Mouse (Mus musculus): Measurements from ENCODE around the gene Faf1. TPM values are rescaled to one million over a fixed set of nuclear protein-coding genes. Genes with fewer than 3 reads are reported as not detected.

Faf1 gene
- polyA plus RNA-seq, 1 experiment: 11.1 TPM

DNA sequence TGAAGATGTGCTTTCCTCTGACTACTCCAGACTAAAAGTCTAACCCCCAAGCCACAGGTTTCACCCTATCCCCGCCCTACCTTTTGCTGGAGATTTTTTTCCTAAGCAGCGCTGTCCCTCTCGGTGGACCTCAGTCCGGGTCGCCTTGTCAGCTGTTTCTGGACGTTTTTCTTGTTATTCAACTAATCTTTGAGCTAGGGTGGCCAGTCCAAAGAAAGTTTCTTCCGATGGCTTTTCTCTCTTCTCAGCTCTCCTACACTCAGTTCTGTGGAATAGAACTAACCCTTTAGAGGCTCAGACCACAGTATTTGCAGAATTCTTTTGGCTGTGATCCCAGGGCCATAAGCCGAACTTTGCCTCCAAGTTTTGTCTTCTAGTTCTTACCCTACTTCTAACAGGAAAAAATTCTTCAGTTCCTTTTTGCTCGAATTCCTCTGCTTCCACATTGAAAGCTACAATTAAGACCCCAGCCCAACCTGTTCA is 302.5 kb downstream of the Faf1 start:
- no peak overlapping the region for H3K27ac ChIP-seq (ENCODE audit: control insufficient read depth, insufficient read depth, low read length)
- peaks cover 39% of the 10 kb centered on the region for H3K27me3 ChIP-seq (ENCODE audit: control insufficient read depth, insufficient read depth, low read length)
- TF ChIP-seq CTCF (IDR thresholded peaks at IDR 0.05; ENCODE audit: borderline replicate concordance, control insufficient read depth, extremely low read depth, insufficient read depth, low read length, poor library complexity) (no peak), POLR2A (IDR thresholded peaks at IDR 0.05; ENCODE audit: control insufficient read depth, extremely low read depth, insufficient read depth, low read length, poor library complexity) (no peak)
- no peak for DNase-seq
- no peak overlapping the region for H3K4me3 ChIP-seq (ENCODE audit: control insufficient read depth, insufficient read depth, low read length)
- peaks cover 2% of the 10 kb centered on the region; the same call in 1 of the 2 replicates for H3K4me1 ChIP-seq (replicated peaks; ENCODE audit: control insufficient read depth, insufficient read depth, low read length)
- 13% methylated on average over 9 of the region's 9 CpGs for WGBS
- no peaks in the 10 kb centered on the region for H3K36me3 ChIP-seq (ENCODE audit: control insufficient read depth, insufficient read depth, low read length)

- Histone ChIP-seq H3K36me3 (ENCODE audit: control insufficient read depth, insufficient read depth, low read length) (no peaks in the 10 kb centered on the region), H3K4me1 (replicated peaks; ENCODE audit: control insufficient read depth, insufficient read depth, low read length) (peaks cover 2% of the 10 kb centered on the region; the same call in 1 of the 2 replicates), H3K27me3 (ENCODE audit: control insufficient read depth, insufficient read depth, low read length) (peaks cover 43% of the 10 kb centered on the region), H3K4me3 (ENCODE audit: control insufficient read depth, insufficient read depth, low read length) (no peak overlapping the region), H3K27ac (ENCODE audit: control insufficient read depth, insufficient read depth, low read length) (no peak overlapping the region)
- TF ChIP-seq POLR2A (IDR thresholded peaks at IDR 0.05; ENCODE audit: control insufficient read depth, extremely low read depth, insufficient read depth, low read length, poor library complexity) (no peak), CTCF (IDR thresholded peaks at IDR 0.05; ENCODE audit: borderline replicate concordance, control insufficient read depth, extremely low read depth, insufficient read depth, low read length, poor library complexity) (no peak)
- WGBS: 4% methylated on average over 66 of the region's 66 CpGs
- no peak for DNase-seq
These were observed 303.3 kb downstream of the Faf1 start for GRCm38 (mm10) chr4:109979461-109980320.

DNA sequence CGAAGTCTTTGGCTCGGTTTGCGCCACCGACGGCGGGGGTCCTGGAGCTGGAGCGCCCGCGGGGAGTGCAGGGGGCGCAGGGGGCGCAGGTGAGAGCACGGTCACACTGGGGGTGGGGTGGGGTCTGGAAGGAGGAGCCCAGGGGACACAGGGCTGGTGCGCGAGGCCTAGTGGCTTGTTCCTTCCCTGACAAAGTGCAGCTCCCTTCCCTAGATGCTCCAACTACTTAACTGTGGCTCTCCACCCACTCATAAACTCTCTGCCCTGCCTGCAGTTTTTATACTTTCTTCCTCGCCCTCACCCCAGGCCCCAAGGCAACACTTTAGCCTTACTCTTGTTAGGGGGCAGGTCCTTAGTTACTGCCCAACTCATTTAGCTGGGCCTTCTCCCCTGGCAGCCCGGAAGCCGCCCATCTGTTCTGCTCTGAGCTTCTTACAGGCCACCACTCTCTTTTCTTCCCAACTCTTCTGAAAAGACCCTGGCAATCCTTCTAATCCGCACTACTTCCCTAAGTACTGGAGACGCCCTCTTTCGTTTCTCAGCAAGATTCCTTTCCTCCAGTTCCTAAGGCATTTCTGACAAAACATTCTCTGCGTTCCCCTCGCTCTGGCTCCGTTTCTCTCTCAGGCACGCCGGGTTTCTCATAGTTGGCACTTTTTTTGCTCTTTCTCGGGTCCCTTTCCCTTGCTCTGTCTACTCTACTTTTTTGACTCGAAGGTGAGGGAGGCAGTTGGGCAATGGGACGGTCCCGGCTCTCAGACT is 304.1 kb downstream of the Faf1 start:
- Histone ChIP-seq H3K4me3 (ENCODE audit: control insufficient read depth, insufficient read depth, low read length) (no peak overlapping the region), H3K27ac (ENCODE audit: control insufficient read depth, insufficient read depth, low read length) (no peak overlapping the region), H3K27me3 (ENCODE audit: control insufficient read depth, insufficient read depth, low read length) (peaks cover 42% of the 10 kb centered on the region), H3K4me1 (replicated peaks; ENCODE audit: control insufficient read depth, insufficient read depth, low read length) (peaks cover 2% of the 10 kb centered on the region; the same call in 1 of the 2 replicates), H3K36me3 (ENCODE audit: control insufficient read depth, insufficient read depth, low read length) (no peaks in the 10 kb centered on the region)
- 12% methylated on average over 29 of the region's 29 CpGs for WGBS
- no peak for DNase-seq
- TF ChIP-seq POLR2A (IDR thresholded peaks at IDR 0.05; ENCODE audit: control insufficient read depth, extremely low read depth, insufficient read depth, low read length, poor library complexity) (no peak), CTCF (IDR thresholded peaks at IDR 0.05; ENCODE audit: borderline replicate concordance, control insufficient read depth, extremely low read depth, insufficient read depth, low read length, poor library complexity) (no peak)

- 7% methylated on average over 37 of the region's 37 CpGs for WGBS
- Histone ChIP-seq H3K27me3 (ENCODE audit: control insufficient read depth, insufficient read depth, low read length) (peaks cover 42% of the 10 kb centered on the region), H3K4me1 (replicated peaks; ENCODE audit: control insufficient read depth, insufficient read depth, low read length) (peaks cover 2% of the 10 kb centered on the region; the same call in 1 of the 2 replicates), H3K27ac (ENCODE audit: control insufficient read depth, insufficient read depth, low read length) (no peak overlapping the region), H3K4me3 (ENCODE audit: control insufficient read depth, insufficient read depth, low read length) (no peak overlapping the region), H3K36me3 (ENCODE audit: control insufficient read depth, insufficient read depth, low read length) (no peaks in the 10 kb centered on the region)
- no peak for TF ChIP-seq CTCF (IDR thresholded peaks at IDR 0.05; ENCODE audit: borderline replicate concordance, control insufficient read depth, extremely low read depth, insufficient read depth, low read length, poor library complexity)
- TF ChIP-seq POLR2A (IDR thresholded peaks at IDR 0.05; ENCODE audit: control insufficient read depth, extremely low read depth, insufficient read depth, low read length, poor library complexity): no peak
- DNase-seq: no peak
These were observed 304.9 kb downstream of the Faf1 start for GRCm38 (mm10) chr4:109981083-109981870.

- H3K4me1 ChIP-seq (replicated peaks; ENCODE audit: control insufficient read depth, insufficient read depth, low read length): peaks cover 2% of the 10 kb centered on the region; the same call in 1 of the 2 replicates
- no peak for DNase-seq
- 4% methylated on average over 99 of the region's 99 CpGs for WGBS
- TF ChIP-seq POLR2A (IDR thresholded peaks at IDR 0.05; ENCODE audit: control insufficient read depth, extremely low read depth, insufficient read depth, low read length, poor library complexity) (no peak), CTCF (IDR thresholded peaks at IDR 0.05; ENCODE audit: borderline replicate concordance, control insufficient read depth, extremely low read depth, insufficient read depth, low read length, poor library complexity) (no peak)
- no peak overlapping the region for H3K4me3 ChIP-seq (ENCODE audit: control insufficient read depth, insufficient read depth, low read length)
- H3K36me3 ChIP-seq (ENCODE audit: control insufficient read depth, insufficient read depth, low read length): no peaks in the 10 kb centered on the region
- no peak overlapping the region for H3K27ac ChIP-seq (ENCODE audit: control insufficient read depth, insufficient read depth, low read length)
- peaks cover 45% of the 10 kb centered on the region for H3K27me3 ChIP-seq (ENCODE audit: control insufficient read depth, insufficient read depth, low read length)
These were observed 305.7 kb downstream of the Faf1 start for GRCm38 (mm10) chr4:109981871-109982680.
